Mouse (Mus musculus): ENCODE measurements at regions not wholly inside any gene's neighbourhood (a gene's known extent, or its start where the extent isn't known, plus 50 kb on each side); places are given as distances from the start of the nearest gene placed in this dataset.

DNA sequence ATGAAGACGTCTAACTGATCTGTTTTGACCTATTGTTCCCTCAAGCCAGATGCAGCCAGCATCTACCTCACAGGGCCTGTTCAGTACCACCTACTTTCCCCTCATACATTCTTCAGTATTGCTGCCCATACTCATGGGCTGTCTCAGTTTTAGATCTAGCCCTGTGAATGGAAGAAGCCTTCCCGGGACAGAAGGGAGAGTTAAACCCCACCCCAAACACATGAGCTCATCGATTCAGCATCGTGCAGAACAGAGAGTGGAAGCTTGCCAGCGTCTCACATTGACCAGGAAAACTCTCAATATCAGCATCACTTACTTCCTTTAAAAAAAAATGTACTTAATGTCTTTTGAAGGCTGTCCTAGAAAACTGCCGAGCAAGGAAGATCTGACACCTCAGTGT, 95.0 kb upstream of the Prickle1 start:
- WGBS = 86% methylated on average over 6 of the region's 6 CpGs
- no peaks in the 10 kb centered on the region for H3K4me1 ChIP-seq (ENCODE audit: control insufficient read depth, insufficient read depth, low read length)
- no peak overlapping the region for H3K4me3 ChIP-seq (ENCODE audit: low read depth, low read length)
- ATAC-seq (ENCODE audit: insufficient read depth, low FRiP score, low TSS enrichment) (no peak), DNase-seq (ENCODE audit: low spot score) (no peak)
- no peak overlapping the region for H3K4me2 ChIP-seq (ENCODE audit: low read depth)
- H3K9ac ChIP-seq (ENCODE audit: low read length) = no peak overlapping the region
- no peaks in the 10 kb centered on the region for H3K9me3 ChIP-seq (ENCODE audit: control insufficient read depth, low read length)
- H3K36me3 ChIP-seq (ENCODE audit: control insufficient read depth, insufficient read depth, low read length) = no peaks in the 10 kb centered on the region
- H3K27me3 ChIP-seq (ENCODE audit: control insufficient read depth, insufficient read depth, low read length) = no peaks in the 10 kb centered on the region
- no peak overlapping the region for H3K27ac ChIP-seq (ENCODE audit: low read depth, low read length)

DNA sequence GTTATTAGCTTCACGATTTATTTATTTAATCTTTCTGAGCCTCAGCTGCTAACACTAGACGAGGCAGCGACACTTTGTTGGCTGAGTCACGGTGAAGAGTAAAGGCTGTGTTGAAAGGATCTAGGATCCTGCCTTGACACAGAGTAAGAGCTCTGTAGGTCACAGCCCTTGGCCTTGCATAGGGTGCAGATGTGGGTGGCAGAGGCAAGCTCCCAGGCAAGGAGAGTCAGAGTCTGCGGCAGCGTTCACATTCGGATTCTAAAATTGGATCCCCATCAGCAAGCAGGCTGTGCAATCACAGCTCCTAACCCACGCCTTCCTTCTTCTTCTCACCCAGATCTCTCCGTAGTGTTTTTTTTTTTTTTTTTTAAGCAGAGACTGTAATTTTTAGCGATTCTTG, 94.3 kb upstream of the Prickle1 start:
- H3K9ac ChIP-seq (ENCODE audit: low read length) = no peak overlapping the region
- DNase-seq (ENCODE audit: low spot score) (no peak), ATAC-seq (ENCODE audit: insufficient read depth, low FRiP score, low TSS enrichment) (no peak)
- no peaks in the 10 kb centered on the region for H3K36me3 ChIP-seq (ENCODE audit: control insufficient read depth, insufficient read depth, low read length)
- no peak overlapping the region for H3K4me2 ChIP-seq (ENCODE audit: low read depth)
- H3K9me3 ChIP-seq (ENCODE audit: control insufficient read depth, low read length) = no peaks in the 10 kb centered on the region
- whole genome bisulfite sequencing = 94% methylated on average over 10 of the region's 10 CpGs
- H3K4me1 ChIP-seq (ENCODE audit: control insufficient read depth, insufficient read depth, low read length) = no peaks in the 10 kb centered on the region
- no peaks in the 10 kb centered on the region for H3K27me3 ChIP-seq (ENCODE audit: control insufficient read depth, insufficient read depth, low read length)
- no peak overlapping the region for H3K4me3 ChIP-seq (ENCODE audit: low read depth, low read length)
- H3K27ac ChIP-seq (ENCODE audit: low read depth, low read length) = no peak overlapping the region

DNA sequence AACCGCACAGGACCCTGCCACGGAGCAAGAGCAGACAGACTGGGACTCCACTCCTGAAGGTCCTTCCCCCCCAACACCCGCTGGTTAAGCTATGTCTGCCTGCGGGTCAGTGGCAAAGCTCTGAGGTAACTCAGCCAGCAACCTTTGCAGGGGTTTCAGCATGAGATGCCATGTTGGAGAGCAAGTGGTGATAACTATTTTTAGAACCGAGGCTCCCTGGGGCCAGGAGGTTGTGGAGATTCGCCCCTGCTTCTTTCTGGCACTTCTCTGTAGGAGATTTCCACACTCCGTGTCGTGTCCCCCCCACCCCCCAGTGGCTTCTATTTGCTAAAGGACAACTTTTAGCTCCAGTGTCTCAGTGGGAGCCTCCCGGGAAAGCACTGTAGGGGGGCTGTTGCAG, 90.7 kb upstream of the Prickle1 start:
- DNase-seq (ENCODE audit: low spot score) (no peak), ATAC-seq (ENCODE audit: insufficient read depth, low FRiP score, low TSS enrichment) (no peak)
- Histone ChIP-seq H3K4me3 (ENCODE audit: low read depth, low read length) (no peak overlapping the region), H3K36me3 (ENCODE audit: control insufficient read depth, insufficient read depth, low read length) (no peaks in the 10 kb centered on the region), H3K9ac (ENCODE audit: low read length) (no peak overlapping the region), H3K27ac (ENCODE audit: low read depth, low read length) (no peak overlapping the region), H3K4me2 (ENCODE audit: low read depth) (no peak overlapping the region), H3K4me1 (ENCODE audit: control insufficient read depth, insufficient read depth, low read length) (no peaks in the 10 kb centered on the region), H3K9me3 (ENCODE audit: control insufficient read depth, low read length) (no peaks in the 10 kb centered on the region), H3K27me3 (ENCODE audit: control insufficient read depth, insufficient read depth, low read length) (no peaks in the 10 kb centered on the region)
- WGBS = 51% methylated on average over 9 of the region's 9 CpGs

DNA sequence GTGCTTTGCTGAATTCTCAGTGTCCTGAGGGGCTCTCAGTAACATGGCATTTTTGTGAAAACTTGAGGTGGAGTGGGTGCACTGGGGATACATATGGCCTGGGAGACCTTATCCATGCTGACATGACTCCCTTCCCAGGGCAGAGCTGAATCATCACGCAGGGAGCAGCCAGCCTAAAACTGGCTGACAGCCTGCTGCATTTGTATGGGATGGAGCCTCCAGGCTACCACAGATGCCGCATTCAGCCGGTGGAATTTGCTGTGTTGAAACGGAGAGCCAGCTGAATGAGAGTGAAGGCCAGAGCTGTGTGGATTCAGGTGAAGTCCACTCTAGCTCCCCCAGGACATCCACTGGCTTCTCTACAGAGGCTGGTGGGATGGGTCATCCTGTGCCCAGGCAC, 85.9 kb upstream of the Prickle1 start:
- H3K27ac ChIP-seq (ENCODE audit: low read depth, low read length) = no peak overlapping the region
- no peak overlapping the region for H3K4me3 ChIP-seq (ENCODE audit: low read depth, low read length)
- ATAC-seq (ENCODE audit: insufficient read depth, low FRiP score, low TSS enrichment) = no peak
- WGBS = 83% methylated on average over 4 of the region's 4 CpGs
- H3K36me3 ChIP-seq (ENCODE audit: control insufficient read depth, insufficient read depth, low read length) = no peaks in the 10 kb centered on the region
- H3K4me1 ChIP-seq (ENCODE audit: control insufficient read depth, insufficient read depth, low read length) = no peaks in the 10 kb centered on the region
- no peaks in the 10 kb centered on the region for H3K9me3 ChIP-seq (ENCODE audit: control insufficient read depth, low read length)
- no peak overlapping the region for H3K4me2 ChIP-seq (ENCODE audit: low read depth)
- DNase-seq (ENCODE audit: low spot score) = no peak
- no peaks in the 10 kb centered on the region for H3K27me3 ChIP-seq (ENCODE audit: control insufficient read depth, insufficient read depth, low read length)
- H3K9ac ChIP-seq (ENCODE audit: low read length) = no peak overlapping the region

DNA sequence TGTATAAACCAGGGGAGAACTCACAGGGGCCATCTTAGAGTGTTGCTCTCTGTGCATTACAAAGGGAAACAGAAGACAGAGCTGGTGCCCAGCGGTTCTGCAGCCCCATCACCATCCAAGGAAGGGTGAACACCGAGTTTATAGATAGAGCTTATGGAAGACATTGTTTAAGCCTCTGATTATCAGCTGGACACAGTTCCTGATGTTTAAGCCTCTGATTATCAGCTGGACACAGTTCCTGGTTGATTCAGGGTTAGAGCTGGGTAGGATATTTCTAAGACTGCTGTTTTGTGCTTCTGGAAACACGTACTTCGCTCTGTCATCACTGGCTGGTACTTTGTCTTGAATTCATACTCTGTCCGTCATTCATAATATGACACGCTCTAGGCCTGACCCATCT, 79.9 kb upstream of the Prickle1 start:
- WGBS = 95% methylated on average over 6 of the region's 6 CpGs
- DNase-seq (ENCODE audit: low spot score) (no peak), ATAC-seq (ENCODE audit: insufficient read depth, low FRiP score, low TSS enrichment) (no peak)
- Histone ChIP-seq H3K4me1 (ENCODE audit: control insufficient read depth, insufficient read depth, low read length) (no peaks in the 10 kb centered on the region), H3K27ac (ENCODE audit: low read depth, low read length) (no peak overlapping the region), H3K9me3 (ENCODE audit: control insufficient read depth, low read length) (no peaks in the 10 kb centered on the region), H3K9ac (ENCODE audit: low read length) (no peak overlapping the region), H3K4me3 (ENCODE audit: low read depth, low read length) (no peak overlapping the region), H3K36me3 (ENCODE audit: control insufficient read depth, insufficient read depth, low read length) (no peaks in the 10 kb centered on the region), H3K27me3 (ENCODE audit: control insufficient read depth, insufficient read depth, low read length) (no peaks in the 10 kb centered on the region), H3K4me2 (ENCODE audit: low read depth) (no peak overlapping the region)

DNA sequence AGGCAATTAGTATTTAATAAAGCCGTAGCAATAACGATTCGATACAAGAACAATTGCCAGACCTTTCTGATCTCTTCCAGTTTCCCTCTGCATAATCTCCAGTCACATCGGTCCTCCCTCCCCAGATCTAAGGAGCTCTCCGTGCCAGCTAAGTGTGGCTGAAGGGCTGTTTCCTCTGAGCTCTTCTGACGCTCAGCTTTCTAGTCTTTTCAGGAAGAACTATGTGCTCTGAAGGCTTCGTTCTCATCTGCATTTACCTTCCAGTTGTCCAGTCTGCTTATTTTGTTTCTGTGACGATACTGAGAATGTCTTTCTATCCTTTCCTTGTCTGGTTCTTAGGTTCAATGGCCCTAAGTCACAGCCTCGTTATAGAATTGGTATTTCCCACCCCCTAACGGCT, 78.3 kb upstream of the Prickle1 start:
- WGBS = 72% methylated on average over 10 of the region's 10 CpGs
- Histone ChIP-seq H3K9me3 (ENCODE audit: control insufficient read depth, low read length) (no peaks in the 10 kb centered on the region), H3K4me2 (ENCODE audit: low read depth) (no peak overlapping the region), H3K4me3 (ENCODE audit: low read depth, low read length) (no peak overlapping the region), H3K27ac (ENCODE audit: low read depth, low read length) (no peak overlapping the region), H3K36me3 (ENCODE audit: control insufficient read depth, insufficient read depth, low read length) (no peaks in the 10 kb centered on the region), H3K4me1 (ENCODE audit: control insufficient read depth, insufficient read depth, low read length) (no peaks in the 10 kb centered on the region), H3K9ac (ENCODE audit: low read length) (no peak overlapping the region), H3K27me3 (ENCODE audit: control insufficient read depth, insufficient read depth, low read length) (no peaks in the 10 kb centered on the region)
- DNase-seq (ENCODE audit: low spot score) (no peak), ATAC-seq (ENCODE audit: insufficient read depth, low FRiP score, low TSS enrichment) (no peak)

DNA sequence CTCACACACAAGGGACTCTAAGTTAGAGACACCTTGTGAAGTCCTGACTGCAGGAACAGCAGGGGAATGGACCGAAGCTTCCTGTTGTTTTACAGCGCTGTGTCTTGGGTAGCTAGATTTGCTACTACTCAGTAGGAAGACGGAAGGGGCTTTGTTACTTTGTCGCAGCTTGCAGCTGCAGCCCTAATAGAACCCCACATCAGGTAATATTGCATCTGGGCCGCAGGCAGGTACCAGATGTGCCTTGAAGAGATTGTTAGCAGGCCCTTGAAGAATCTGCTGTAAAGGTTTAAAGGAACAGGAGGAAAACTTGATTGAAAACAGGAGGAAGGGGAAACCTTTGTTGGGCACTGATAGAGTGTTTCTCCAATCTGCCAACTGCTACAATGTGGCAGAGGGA, 68.2 kb upstream of the Prickle1 start:
- Histone ChIP-seq H3K4me2 (ENCODE audit: low read depth) (no peak overlapping the region), H3K27me3 (ENCODE audit: control insufficient read depth, insufficient read depth, low read length) (no peaks in the 10 kb centered on the region), H3K36me3 (ENCODE audit: control insufficient read depth, insufficient read depth, low read length) (no peaks in the 10 kb centered on the region), H3K4me3 (ENCODE audit: low read depth, low read length) (no peak overlapping the region), H3K4me1 (ENCODE audit: control insufficient read depth, insufficient read depth, low read length) (no peaks in the 10 kb centered on the region), H3K27ac (ENCODE audit: low read depth, low read length) (no peak overlapping the region), H3K9ac (ENCODE audit: low read length) (no peak overlapping the region), H3K9me3 (ENCODE audit: control insufficient read depth, low read length) (no peaks in the 10 kb centered on the region)
- DNase-seq (ENCODE audit: low spot score) (no peak), ATAC-seq (ENCODE audit: insufficient read depth, low FRiP score, low TSS enrichment) (no peak)
- WGBS = 20% methylated on average over 5 of the region's 5 CpGs

DNA sequence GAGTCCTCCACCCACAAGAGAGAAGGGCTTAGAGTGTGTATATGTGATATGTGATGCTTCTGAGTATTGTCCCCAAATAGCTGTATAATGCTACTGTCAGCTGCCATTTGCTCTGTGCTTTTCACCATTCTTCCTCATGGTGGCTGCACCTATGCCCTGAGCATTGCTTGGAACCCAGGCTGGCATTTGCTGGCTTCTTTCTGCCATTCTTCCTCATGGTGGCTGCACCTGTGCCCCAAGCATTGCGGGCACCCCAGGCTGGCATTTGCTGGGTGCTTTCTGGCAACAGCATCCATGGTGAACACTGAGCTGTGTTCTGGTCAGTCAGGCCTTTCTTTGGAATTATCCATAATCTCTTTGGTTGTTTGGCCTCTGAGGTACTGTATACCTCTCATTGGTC, 66.9 kb upstream of the Prickle1 start:
- Histone ChIP-seq H3K9me3 (ENCODE audit: control insufficient read depth, low read length) (no peaks in the 10 kb centered on the region), H3K9ac (ENCODE audit: low read length) (no peak overlapping the region), H3K4me2 (ENCODE audit: low read depth) (no peak overlapping the region), H3K4me1 (ENCODE audit: control insufficient read depth, insufficient read depth, low read length) (no peaks in the 10 kb centered on the region), H3K36me3 (ENCODE audit: control insufficient read depth, insufficient read depth, low read length) (no peaks in the 10 kb centered on the region), H3K4me3 (ENCODE audit: low read depth, low read length) (no peak overlapping the region), H3K27ac (ENCODE audit: low read depth, low read length) (no peak overlapping the region), H3K27me3 (ENCODE audit: control insufficient read depth, insufficient read depth, low read length) (no peaks in the 10 kb centered on the region)
- WGBS = 100% methylated on average over 1 of the region's 1 CpGs
- no peak for ATAC-seq (ENCODE audit: insufficient read depth, low FRiP score, low TSS enrichment)
- no peak for DNase-seq (ENCODE audit: low spot score)

DNA sequence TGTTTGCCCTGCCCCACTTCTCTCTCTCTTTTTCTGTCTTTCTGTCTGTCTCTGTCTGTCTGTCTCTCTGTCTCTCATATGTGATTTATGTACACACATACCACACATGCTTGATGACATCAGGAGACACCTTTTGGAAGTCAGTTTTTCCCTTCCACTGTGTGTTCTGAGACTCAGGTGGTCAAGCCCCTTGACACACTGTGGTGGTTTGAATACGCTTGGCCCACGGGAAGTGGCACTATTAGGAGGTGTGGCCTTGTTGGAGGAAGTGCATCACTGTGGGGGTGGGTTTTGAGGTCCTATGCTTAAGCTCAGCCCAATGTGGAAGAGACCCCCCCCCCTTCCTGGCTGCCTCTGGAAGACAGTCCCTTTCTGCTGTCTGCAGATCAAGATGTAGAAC, 66.1 kb upstream of the Prickle1 start:
- no peaks in the 10 kb centered on the region for H3K9me3 ChIP-seq (ENCODE audit: control insufficient read depth, low read length)
- no peak overlapping the region for H3K4me2 ChIP-seq (ENCODE audit: low read depth)
- WGBS = 92% methylated on average over 2 of the region's 2 CpGs
- no peak overlapping the region for H3K4me3 ChIP-seq (ENCODE audit: low read depth, low read length)
- no peak overlapping the region for H3K9ac ChIP-seq (ENCODE audit: low read length)
- ATAC-seq (ENCODE audit: insufficient read depth, low FRiP score, low TSS enrichment) (no peak), DNase-seq (ENCODE audit: low spot score) (no peak)
- no peaks in the 10 kb centered on the region for H3K4me1 ChIP-seq (ENCODE audit: control insufficient read depth, insufficient read depth, low read length)
- H3K27me3 ChIP-seq (ENCODE audit: control insufficient read depth, insufficient read depth, low read length) = no peaks in the 10 kb centered on the region
- H3K36me3 ChIP-seq (ENCODE audit: control insufficient read depth, insufficient read depth, low read length) = no peaks in the 10 kb centered on the region
- no peak overlapping the region for H3K27ac ChIP-seq (ENCODE audit: low read depth, low read length)
